Mouse (Mus musculus) bone marrow, adult 2 months (tissue): ENCODE data around the gene Ncmap.

Experiments
- CTCF ChIP-seq: fragments of 200-500 bp; IDR thresholded peaks from 2 replicates; pipeline ENCODE4 v1.5.1; 2011; ENCODE audit warnings: low read length, control low read depth; ENCODE audit not compliant: control insufficient read depth, insufficient read depth
- POLR2A ChIP-seq: fragments of 200-500 bp; IDR thresholded peaks from 2 replicates; pipeline ENCODE4 v1.6.1; 2011; ENCODE audit warnings: low read depth, mild to moderate bottlenecking, control low read depth, low read length, borderline replicate concordance; ENCODE audit not compliant: control insufficient read depth

DNA sequence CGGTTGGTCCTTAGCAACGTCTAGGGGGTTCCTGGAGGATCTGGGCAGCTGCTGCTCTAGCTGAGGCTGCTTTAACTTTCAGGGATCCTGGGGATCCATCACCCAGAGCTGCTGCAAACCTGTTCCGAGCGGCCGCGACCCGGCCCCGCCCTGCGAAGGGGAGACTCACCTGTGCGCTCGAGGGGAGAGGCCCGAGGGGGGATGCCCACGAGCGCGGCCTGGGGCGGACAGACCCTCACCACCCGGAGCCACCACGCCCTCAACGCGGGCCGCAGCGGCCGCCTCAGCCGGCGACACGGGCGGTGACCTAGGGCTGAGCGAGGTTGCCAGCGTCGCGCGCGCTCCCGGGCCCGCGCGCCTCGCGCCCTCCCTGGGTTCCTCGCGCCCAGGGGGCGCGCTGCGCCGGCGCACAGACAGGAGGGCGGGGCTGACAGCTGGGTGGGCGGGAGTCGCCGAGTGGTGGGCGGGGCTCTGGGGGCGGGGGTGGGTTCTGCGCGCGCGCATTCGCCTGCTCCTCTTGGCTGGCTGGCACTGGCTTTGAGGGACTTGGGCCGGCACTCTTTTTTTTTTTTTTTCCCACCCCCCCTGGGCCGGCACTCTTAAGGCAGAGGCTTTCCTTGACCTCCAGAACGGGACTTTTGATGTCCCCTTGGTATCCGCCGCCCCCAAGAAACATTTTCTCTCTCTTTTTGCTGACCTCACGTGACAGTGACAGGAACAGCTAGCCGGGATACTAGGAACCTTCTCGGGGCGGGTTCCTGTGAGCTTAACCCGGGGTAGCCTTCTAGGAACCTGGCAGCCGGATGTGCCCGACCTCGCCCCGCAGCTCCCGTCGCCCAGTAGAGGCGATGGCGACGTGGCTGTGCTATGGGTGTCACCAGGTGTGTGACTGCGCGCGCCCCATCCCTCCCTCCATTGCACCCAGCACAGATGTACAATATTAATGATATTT, 35.7 kb upstream of the Ncmap start, which contains the start of gene Rcan3:
- TF ChIP-seq CTCF (no peak), POLR2A (peak; percentile 65; the same call in 1 of the 2 replicates)
